Mouse (Mus musculus): Measurements from ENCODE around the gene L3mbtl3.

The L3mbtl3 gene

DNA sequence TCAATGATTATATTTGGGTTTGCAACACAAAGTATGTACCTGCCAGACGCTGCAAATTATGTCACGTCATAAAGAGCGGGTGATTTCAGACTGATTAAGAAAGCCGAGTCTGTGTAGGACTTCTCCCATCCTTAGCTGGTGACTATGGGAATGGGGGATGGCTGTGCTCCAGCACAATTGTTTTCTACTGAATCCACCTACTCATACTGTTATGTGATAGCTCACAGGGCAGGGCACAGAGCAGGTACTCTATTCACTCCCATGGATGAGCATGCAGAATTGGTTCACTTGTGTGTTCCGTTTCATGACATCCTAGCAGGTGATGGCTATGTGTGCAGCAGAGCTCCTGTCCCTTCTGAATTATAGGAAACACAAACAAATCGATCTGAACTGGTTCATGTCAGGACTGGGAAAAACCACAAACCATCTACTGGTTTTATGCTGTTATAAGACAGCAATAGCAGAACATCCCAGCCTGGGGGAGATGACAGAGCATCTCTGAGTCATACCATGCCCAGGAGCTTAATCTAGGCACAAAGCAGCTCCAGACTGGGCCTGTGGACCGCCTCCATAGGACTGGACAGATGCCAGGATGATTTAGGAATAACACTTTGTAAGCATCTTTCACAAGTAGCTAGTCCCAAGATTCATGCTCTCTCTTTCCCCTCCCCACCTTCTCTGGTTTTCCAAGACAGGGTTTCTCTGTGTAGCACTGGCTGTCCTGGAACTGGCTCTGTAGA is 126.2 kb downstream of the L3mbtl3 start:
- in situ Hi-C loops (cut with MboI, MseI) = no loop called here

DNA sequence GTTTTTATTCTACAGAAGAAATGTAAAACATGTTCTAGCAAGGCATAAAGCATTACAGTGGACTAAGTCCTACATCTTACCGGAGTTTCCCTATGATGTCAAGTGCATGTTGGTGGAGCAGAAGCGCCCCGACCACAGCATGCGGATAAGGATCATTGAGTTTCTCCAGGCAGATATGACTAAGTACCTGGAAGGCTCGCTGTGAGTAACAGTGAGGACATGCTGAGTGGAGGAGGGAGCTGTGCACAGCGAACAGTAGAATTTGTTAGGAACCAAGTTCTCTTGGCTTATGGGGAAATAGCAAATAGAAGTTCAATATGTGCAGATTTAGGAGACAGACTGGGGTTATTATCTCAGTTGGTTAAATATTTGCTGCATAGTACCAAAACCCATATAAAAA is 131.3 kb downstream of the L3mbtl3 start:
- in situ Hi-C loops (cut with MboI, MseI) = no loop called here

DNA sequence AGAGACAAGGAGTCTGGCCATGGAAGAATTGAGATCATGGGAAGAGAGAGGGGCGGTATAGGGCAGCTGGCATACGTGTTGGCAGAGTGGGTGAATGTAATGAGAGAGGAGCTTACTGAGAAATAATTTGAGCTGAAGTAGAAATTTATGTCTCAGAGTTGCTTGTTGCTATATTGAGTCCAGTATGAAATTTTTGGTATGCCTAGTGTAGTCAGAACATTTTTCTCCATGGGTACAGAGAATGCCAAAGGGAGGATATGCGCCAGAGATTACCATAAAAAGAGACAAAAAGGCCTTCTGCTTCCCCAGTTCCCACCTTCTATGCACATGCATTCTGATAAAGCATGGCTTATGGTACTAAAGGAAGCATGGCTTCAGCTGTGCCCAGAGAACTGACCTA is 132.6 kb downstream of the L3mbtl3 start:
- in situ Hi-C loops (cut with MboI, MseI) = no loop called here

DNA sequence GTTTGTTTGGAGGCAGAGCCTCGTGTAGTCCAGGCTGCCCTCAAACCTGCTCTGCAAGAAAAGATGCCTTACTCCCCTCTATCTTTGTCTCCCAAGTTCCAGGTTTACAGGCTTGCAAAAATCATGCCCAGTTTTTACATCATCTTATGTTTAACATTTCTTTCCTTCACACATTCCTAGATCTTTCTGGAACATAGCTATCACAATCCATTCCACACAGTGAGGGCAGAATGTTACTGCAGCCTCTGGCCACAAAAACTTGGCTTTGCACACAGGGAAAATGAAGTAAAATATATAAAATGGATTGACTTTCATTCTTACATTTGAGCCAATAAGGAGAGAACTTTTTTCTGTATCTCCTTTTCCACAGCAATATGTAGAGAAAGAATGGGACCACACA is 136.7 kb downstream of the L3mbtl3 start:
- in situ Hi-C loops (cut with MboI, MseI) = loop anchor here in 1 of 2 experiments (10.0 kb wide), 1 partner anchor 954 kb away; no protein-coding TSS in a partner anchor

DNA sequence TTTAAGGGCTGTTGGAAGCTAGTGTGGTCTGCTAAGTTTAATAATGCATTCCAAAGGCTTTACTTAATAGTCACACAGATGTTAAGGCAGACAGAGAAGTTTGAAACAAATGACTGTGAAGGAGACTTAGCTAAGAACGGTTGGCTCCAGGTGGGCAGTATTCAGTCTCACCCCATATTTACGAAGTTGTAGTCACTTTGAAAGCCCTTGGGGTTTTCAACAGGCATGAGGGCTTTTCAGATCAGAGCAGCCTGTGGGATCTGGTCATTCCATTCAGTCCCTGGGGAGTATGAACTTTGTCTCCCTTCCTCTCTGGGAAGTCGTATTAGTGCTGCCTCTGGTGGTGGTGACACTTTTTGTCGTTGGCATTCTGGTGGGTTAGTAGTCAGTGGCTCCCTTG is 137.2 kb downstream of the L3mbtl3 start:
- in situ Hi-C loops (cut with MboI, MseI) = loop anchor here in 1 of 2 experiments (10.0 kb wide), 1 partner anchor 954 kb away; no protein-coding TSS in a partner anchor

DNA sequence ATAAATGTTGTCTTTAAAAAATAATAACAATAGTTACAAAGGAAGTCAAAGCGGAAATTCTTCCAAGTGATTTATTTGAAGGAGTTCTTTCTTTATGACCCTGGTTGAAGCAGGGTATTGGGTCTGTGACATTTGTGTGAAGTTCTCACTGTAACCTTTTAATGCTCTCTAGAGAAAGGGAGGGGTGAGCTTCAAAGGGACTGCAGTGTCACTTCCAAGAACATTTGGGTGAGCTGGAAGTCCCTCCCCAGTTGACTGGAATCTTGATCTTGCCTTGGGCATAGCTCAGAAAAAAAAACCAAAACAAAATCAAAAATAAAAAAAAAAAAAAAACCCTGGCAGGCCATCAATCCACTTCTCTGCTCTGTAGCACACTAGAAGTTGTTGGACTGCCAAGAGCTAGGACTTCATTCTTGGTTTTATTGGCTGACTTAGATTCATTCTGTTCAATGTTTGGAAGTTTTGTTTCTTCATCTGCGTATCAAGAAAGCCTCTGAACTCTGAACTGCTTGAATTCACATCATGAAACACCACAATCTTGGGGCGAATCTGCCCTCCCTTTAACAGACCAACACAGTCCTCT is 143.6 kb downstream of the L3mbtl3 start:
- in situ Hi-C loops (cut with MboI, MseI) = loop anchor here in 1 of 2 experiments (10.0 kb wide), 1 partner anchor 947 kb away; no protein-coding TSS in a partner anchor

DNA sequence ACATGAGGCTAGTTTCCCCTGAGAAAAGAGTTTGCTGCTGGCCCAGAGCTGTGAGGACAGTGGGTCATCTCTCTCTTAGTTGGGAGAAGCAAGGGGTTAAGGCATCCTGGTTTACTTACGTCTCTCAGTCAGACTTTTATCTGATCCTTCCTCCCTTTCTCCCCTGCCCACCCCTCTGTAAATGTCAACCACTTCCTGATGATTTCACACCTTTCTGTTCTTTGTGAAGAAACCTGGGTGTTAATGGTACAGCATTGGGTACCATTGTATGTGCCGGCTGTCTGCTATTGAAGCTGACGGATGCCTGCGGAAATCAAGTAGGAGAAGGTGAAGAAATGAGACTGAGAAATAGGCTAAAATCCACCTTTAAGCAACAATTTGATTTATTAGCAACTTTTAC is 146.3 kb downstream of the L3mbtl3 start, which contains the start of gene Samd3:
TSS of gene Samd3 (plus strand) at position 220 of the 400 bp plus-strand sequence.
- in situ Hi-C loops (cut with MboI, MseI) = no loop called here

DNA sequence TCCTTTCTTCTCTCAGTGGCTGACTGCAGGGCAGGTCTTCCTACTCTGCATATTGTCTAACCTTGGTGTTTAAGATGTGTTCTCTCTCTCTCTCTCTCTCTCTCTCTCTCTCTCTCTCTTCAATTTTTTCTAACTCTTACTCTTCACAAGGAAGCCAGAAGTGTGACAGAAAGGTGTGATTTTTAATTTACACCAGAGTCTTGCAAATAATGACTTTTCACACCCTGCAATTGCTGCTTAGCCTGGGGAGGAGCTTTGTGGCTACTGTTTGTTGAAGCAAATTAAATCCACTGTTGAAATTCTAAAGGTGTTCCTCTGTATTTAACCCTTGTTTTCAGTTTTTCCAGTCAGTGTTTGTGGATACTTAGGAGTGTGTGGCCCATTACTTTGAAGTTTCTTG is 147.6 kb downstream of the L3mbtl3 start:
- in situ Hi-C loops (cut with MboI, MseI) = no loop called here

DNA sequence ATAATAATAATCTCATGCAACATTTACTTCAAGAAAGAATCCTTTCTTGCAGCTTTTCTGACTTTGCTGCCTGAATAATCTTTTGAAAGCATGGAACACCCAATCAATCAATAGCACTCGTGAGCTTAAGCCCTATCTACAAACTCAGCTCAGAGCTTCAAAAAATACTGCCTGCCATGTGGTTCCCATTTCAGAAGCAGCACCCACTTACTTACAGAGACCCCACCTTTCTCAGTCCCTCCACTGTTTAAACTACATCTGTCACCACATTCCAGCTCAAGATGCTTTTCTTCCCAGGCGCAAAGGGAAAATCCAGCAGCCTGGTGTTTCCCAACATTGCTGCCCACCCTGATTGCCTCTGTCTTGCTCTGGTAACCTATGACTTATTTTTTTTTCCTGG is 149.0 kb downstream of the L3mbtl3 start:
- in situ Hi-C loops (cut with MboI, MseI) = no loop called here

DNA sequence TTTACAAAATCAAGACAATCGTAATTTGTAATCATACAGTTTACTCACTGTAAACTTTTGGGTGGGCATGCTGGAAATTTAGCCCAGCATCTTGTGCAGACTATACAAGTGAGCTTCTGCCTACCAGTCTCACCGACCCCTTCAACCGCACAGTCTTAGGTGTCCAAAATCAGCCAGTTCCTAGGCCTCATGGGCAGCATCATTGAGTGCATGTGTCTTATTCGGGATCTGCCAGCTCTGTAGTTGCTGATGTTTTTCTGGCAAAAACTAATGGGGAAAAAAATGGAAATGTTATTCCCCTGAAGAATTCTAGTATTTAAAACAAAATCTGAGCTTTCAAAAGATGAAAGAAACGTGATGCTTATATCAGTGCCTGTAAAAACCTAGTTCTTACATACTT is 149.5 kb downstream of the L3mbtl3 start:
- in situ Hi-C loops (cut with MboI, MseI) = no loop called here

Data from T-helper 17 cell (primary cell).